Mouse (Mus musculus) brain, embryonic 14.5 days (tissue): ENCODE results near the gene Slc22a27. TPM values are rescaled to one million over a fixed set of nuclear protein-coding genes. Genes with fewer than 3 reads are reported as not detected.
"Not testable (repeated sequence)": the region's sequence is repeated elsewhere in the genome, so short reads cannot be mapped to it uniquely, and the experiment has no call there.

Experiments
- DNase-seq: peaks from one replicate; pipeline ENCODE4 v3.0.0-alpha.2; 2011; ENCODE audit warnings: low read depth
- CTCF ChIP-seq: fragments of 200-500 bp; IDR thresholded peaks from 2 replicates; pipeline ENCODE4 v1.5.1; 2012; ENCODE audit warnings: inconsistent platforms, mild to moderate bottlenecking, moderate library complexity, borderline replicate concordance; ENCODE audit not compliant: insufficient read depth, insufficient read length; ENCODE audit errors: extremely low read depth
- POLR2A ChIP-seq: fragments of 200-500 bp; IDR thresholded peaks from 2 replicates; pipeline ENCODE4 v1.6.1; 2012; ENCODE audit warnings: mild to moderate bottlenecking, inconsistent platforms, borderline replicate concordance; ENCODE audit not compliant: poor library complexity, insufficient read depth, insufficient read length, severe bottlenecking; ENCODE audit errors: extremely low read depth
- polyA plus RNA-seq: library from polyadenylated mRNA; depleted of rRNA; stranded (reverse); fragments of >200 nt; gene quantifications from 2 replicates; pipeline ENCODE4 v1.2.3, GENCODE M21; 2012; rRNA removed

Slc22a27 gene
- not detected in 2 replicates for polyA plus RNA-seq

DNA sequence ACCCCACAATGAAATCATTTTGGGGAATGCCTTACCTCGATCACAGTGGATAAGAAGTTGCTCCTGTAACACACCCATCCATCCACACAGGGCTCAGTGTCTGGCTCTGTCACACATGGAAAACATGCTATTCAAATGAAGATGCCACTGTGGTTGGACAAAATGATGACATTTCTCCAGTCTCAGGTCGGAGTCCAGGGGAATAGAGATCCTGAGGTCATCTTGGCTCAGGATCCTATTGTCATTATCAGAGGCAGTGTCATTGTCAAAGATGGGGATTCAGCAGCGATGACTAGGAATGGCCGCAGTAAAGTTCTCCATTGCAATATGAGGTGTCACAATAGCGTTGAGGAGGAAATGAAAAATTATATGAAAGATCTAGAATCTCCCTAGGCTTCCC lies at the start of gene Slc22a27:
Gene Slc22a27, minus strand, starts transcription at position 101 of the 400 bp plus-strand sequence.
- DNase-seq: not testable (repeated sequence)

- DNase-seq: not testable (repeated sequence)
Observed at GRCm38 (mm10) chr19:8011596-8011995, 45.8 kb upstream of the Slc22a27 start.

DNA sequence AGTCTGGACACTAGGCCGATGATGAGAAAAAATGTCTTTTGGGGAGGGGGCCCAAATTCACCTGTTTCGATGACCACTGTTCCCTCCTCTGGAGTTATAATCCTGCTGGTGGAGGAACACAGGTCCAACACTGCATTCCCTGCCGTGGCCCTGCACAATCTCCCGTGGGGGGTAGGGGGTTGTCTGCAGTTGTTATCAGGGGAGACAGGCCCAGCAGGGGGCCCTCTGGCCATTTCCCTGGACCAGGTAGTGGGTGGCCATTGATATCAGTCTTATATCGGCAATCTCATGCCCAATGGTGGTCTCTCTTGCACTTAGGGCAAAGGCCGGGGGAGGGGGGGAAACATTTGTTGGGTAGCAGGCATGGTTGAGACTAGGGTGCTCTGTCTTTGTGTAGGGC lies 43.3 kb upstream of the Slc22a27 start:
- DNase-seq: not testable (repeated sequence)

- TF ChIP-seq POLR2A (no peak), CTCF (no peak)
- DNase-seq: no peak
Observed at GRCm38 (mm10) chr19:7968703-7969102, 2.9 kb upstream of the Slc22a27 start.

GRCm38 (mm10) chr19:7966550-7966949 lies 723 bp upstream of the Slc22a27 start:
- DNase-seq: not testable (repeated sequence)

DNA sequence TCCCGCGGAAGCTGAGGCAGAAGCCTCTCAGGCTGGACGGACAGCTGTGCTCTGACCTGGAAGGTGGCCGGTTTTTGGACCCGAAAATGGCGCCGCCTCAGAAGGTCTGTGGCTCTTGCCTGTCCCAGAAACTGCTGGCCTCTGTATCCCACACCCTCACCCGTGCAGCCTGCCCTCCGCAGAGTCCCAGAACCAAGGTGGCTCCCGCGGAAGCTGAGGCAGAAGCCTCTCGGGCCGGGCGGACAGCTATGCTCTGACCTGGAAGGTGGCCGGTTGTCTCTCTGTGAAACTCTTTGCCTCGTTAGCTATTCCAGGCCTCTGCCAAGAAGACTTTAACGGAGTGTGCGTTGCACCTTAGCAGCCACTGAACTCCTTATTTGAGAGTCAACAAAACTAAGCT lies 26.4 kb downstream of the Slc22a27 start:
- not testable (repeated sequence) for DNase-seq

- DNase-seq: no peak
Observed at GRCm38 (mm10) chr19:7876626-7877025, 89.2 kb downstream of the Slc22a27 start.

GRCm38 (mm10) chr19:7829851-7830250 lies 136.0 kb downstream of the Slc22a27 start:
- DNase-seq: no peak
- TF ChIP-seq POLR2A (no peak), CTCF (no peak)

More at GRCm38 (mm10) chr19:7876626-7877025, 89.2 kb downstream of the Slc22a27 start:
- TF ChIP-seq CTCF (no peak), POLR2A (no peak)

Other genes starting within 250 kb of the Slc22a27 start
- gene Slc22a26, start 163.4 kb downstream of the Slc22a27 start, polyA plus RNA-seq: not detected in 2 replicates
- gene Slc22a28, start 166.0 kb upstream of the Slc22a27 start, polyA plus RNA-seq: not detected in 2 replicates